ENCODE assay signal across 7 mouse cellular contexts in genomic region chr4:138972139-138972826, GRCm38 (mm10). TPM values are rescaled to one million over a fixed set of nuclear protein-coding genes. Genes with fewer than 3 reads are reported as not detected.
DNase-seq lines count a peak whose midpoint lies in the region; ATAC-seq and TF ChIP-seq lines count a peak whose summit lies in the region.

No protein-coding gene starts in this region.

- peak overlapping the region; percentile 100 for H3K9ac ChIP-seq in MEL (ENCODE audit: control insufficient read depth, low read depth, low read length, poor library complexity, severe bottlenecking)
- H3K9ac ChIP-seq in forebrain, embryonic 15.5 days (replicated peaks) = peak overlapping the region; percentile 68

- H3K9me3 ChIP-seq in MEL (replicated peaks; ENCODE audit: insufficient read depth, low read length) = no peaks in the 10 kb centered on the region
- H3K9me3 ChIP-seq in forebrain, embryonic 15.5 days = no peaks in the 10 kb centered on the region

- H3K36me3 ChIP-seq in MEL (ENCODE audit: control insufficient read depth in 1 of 2, insufficient read depth in 2 of 2, low read length in 2 of 2) = peaks cover 0 to 15% of the 10 kb centered on the region in 2 experiments; a peak in 2 of 4 replicates
- H3K36me3 ChIP-seq in forebrain, embryonic 15.5 days = no peaks in the 10 kb centered on the region
- peaks cover 2% of the 10 kb centered on the region; the same call in 1 of the 2 replicates for H3K36me3 ChIP-seq in small intestine, adult 2 months (ENCODE audit: control insufficient read depth, insufficient read depth, low read length)

- H3K79me2 ChIP-seq in MEL (ENCODE audit: control insufficient read depth, insufficient read depth, low read length, poor library complexity) = peaks cover 6% of the 10 kb centered on the region; the same call in 1 of the 2 replicates

- H3K27me3 ChIP-seq in MEL (ENCODE audit: control insufficient read depth in 1 of 2, insufficient read depth in 2 of 2, low read length in 2 of 2) = no peaks in the 10 kb centered on the region
- no peaks in the 10 kb centered on the region for H3K27me3 ChIP-seq in forebrain, embryonic 15.5 days
- H3K27me3 ChIP-seq in small intestine, adult 2 months (ENCODE audit: control insufficient read depth, insufficient read depth, low read length) = no peaks in the 10 kb centered on the region

- 0 out of 2 replicates have a peak, but pooled peaks have one; percentile 26 for ATAC-seq in forebrain, embryonic 15.5 days (replicated peaks)
- peak; percentile 30 to 31; a peak in 2 of 4 replicates for ATAC-seq in hematopoietic stem cell, adult 5-6 weeks (replicated peaks in 1 of 2; ENCODE audit: insufficient read depth in 1 of 2, low FRiP score in 2 of 2, low TSS enrichment in 1 of 2, low read depth in 1 of 2, poor library complexity in 2 of 2, severe bottlenecking in 2 of 2)
- ATAC-seq in megakaryocyte, adult 5-6 weeks (ENCODE audit: poor library complexity, severe bottlenecking) = peak; percentile 62

- H3K27ac ChIP-seq in MEL (ENCODE audit: control insufficient read depth, low read depth, low read length) = peak overlapping the region; percentile 98
- peak overlapping the region; percentile 93 for H3K27ac ChIP-seq in bone marrow, adult 2 months (ENCODE audit: control insufficient read depth, insufficient read depth, low read depth, low read length, poor library complexity)
- no peak overlapping the region for H3K27ac ChIP-seq in forebrain, embryonic 15.5 days (replicated peaks)
- H3K27ac ChIP-seq in small intestine, adult 2 months (ENCODE audit: insufficient read depth, low read depth, low read length) = peak overlapping the region; percentile 99

- no peak for TF ChIP-seq RAD21 in MEL (IDR thresholded peaks at IDR 0.05; ENCODE audit: low read depth, low read length)

- TF ChIP-seq POLR2A in MEL (IDR thresholded peaks at IDR 0.05; ENCODE audit: control insufficient read depth in 1 of 2, insufficient read depth in 1 of 2, low read depth in 1 of 2, low read length in 2 of 2, poor library complexity in 1 of 2) = peak in 1 of 2 experiments; percentile 54; a peak in 2 of 4 replicates
- peak; percentile 11; the same call in 1 of the 2 replicates for TF ChIP-seq POLR2A in bone marrow, adult 2 months (IDR thresholded peaks at IDR 0.05; ENCODE audit: borderline replicate concordance, control insufficient read depth, low read depth, low read length)
- TF ChIP-seq POLR2A in small intestine, adult 2 months (IDR thresholded peaks at IDR 0.05; ENCODE audit: low read depth, low read length) = peak; percentile 88

- peak; percentile 80 for DNase-seq in MEL (ENCODE audit: low read depth, low spot score)
- peak; percentile 35 to 38 for DNase-seq in layer of hippocampus, postnatal 36 days

- peak in 1 of 2 experiments; percentile 8; a peak in 1 of 4 replicates for TF ChIP-seq EP300 in MEL (IDR thresholded peaks at IDR 0.05; ENCODE audit: low read depth in 1 of 2, low read length in 2 of 2)

- 2% methylated on average over 20 of the region's 20 CpGs for WGBS in bone marrow, adult 2 months
- 25% methylated on average over 20 of the region's 20 CpGs for WGBS in forebrain, embryonic 15.5 days
- 3% methylated on average over 20 of the region's 20 CpGs for WGBS in small intestine, adult 2 months

- H3K4me1 ChIP-seq in MEL (ENCODE audit: control insufficient read depth in 1 of 2, insufficient read depth in 2 of 2, low read length in 2 of 2) = peaks cover 17 to 26% of the 10 kb centered on the region in 2 experiments
- no peaks in the 10 kb centered on the region; the same call in 1 of the 2 replicates for H3K4me1 ChIP-seq in bone marrow, adult 2 months (ENCODE audit: control insufficient read depth, insufficient read depth, low read length)
- H3K4me1 ChIP-seq in forebrain, embryonic 15.5 days = peaks cover 17% of the 10 kb centered on the region
- peaks cover 17% of the 10 kb centered on the region; the same call in 1 of the 2 replicates for H3K4me1 ChIP-seq in small intestine, adult 2 months (ENCODE audit: control insufficient read depth, insufficient read depth, insufficient read length, low read length)

- TF ChIP-seq CTCF in MEL (IDR thresholded peaks at IDR 0.05 in 2 of 3, conservative IDR thresholded peaks at IDR 0.05 in 1 of 3; ENCODE audit: control insufficient read depth in 1 of 3, insufficient read depth in 1 of 3, low read depth in 2 of 3, low read length in 3 of 3, poor library complexity in 1 of 3, severe bottlenecking in 1 of 3) = peak in 1 of 3 experiments; percentile 15; a peak in 1 of 6 replicates
- TF ChIP-seq CTCF in bone marrow, adult 2 months (IDR thresholded peaks at IDR 0.05; ENCODE audit: control insufficient read depth, insufficient read depth, low read length) = no peak
- peak; percentile 21; the same call in 1 of the 2 replicates for TF ChIP-seq CTCF in small intestine, adult 2 months (IDR thresholded peaks at IDR 0.05; ENCODE audit: extremely low read depth, insufficient read length, insufficient replicate concordance, low read depth, low read length)

- H3K4me2 ChIP-seq in forebrain, embryonic 15.5 days (replicated peaks) = peak overlapping the region; percentile 90

- H3K4me3 ChIP-seq in MEL (ENCODE audit: control insufficient read depth in 1 of 2, insufficient read depth in 1 of 2, low read depth in 2 of 2, low read length in 2 of 2) = peak overlapping the region; percentile 79 to 86
- H3K4me3 ChIP-seq in bone marrow, adult 2 months (replicated peaks; ENCODE audit: control insufficient read depth, low read depth, low read length) = peak overlapping the region; percentile 88
- H3K4me3 ChIP-seq in forebrain, embryonic 15.5 days = peak overlapping the region; percentile 43
- peak overlapping the region; percentile 82 for H3K4me3 ChIP-seq in small intestine, adult 2 months (ENCODE audit: low read depth, low read length)

TF ChIP-seq in MEL, 35 proteins besides CTCF, POLR2A, EP300 and RAD21 (continues in another document):
- TF ChIP-seq CHD1 (IDR thresholded peaks at IDR 0.05; ENCODE audit: low read depth, low read length) = no peak; the same call in 1 of the 2 replicates
- TF ChIP-seq MAFK (IDR thresholded peaks at IDR 0.05; ENCODE audit: borderline replicate concordance, low read depth, low read length) = no peak
- TF ChIP-seq HCFC1 (IDR thresholded peaks at IDR 0.05; ENCODE audit: low read depth, low read length) = no peak
- TF ChIP-seq SMC3 (IDR thresholded peaks at IDR 0.05; ENCODE audit: low read depth, low read length) = no peak
- peak; percentile 14; the same call in 1 of the 2 replicates for TF ChIP-seq NELFE (IDR thresholded peaks at IDR 0.05; ENCODE audit: low read depth, low read length)
- TF ChIP-seq UBTF (IDR thresholded peaks at IDR 0.05; ENCODE audit: borderline replicate concordance, insufficient read depth, low read depth, low read length) = no peak
- peak; percentile 88 for TF ChIP-seq TBP (IDR thresholded peaks at IDR 0.05; ENCODE audit: low read depth, low read length)
- peak in 1 of 2 experiments; percentile 32; a peak in 1 of 4 replicates for TF ChIP-seq USF2 (IDR thresholded peaks at IDR 0.05; ENCODE audit: borderline replicate concordance in 1 of 2, insufficient read depth in 1 of 2, low read depth in 1 of 2, low read length in 2 of 2)
- TF ChIP-seq ETS1 (IDR thresholded peaks at IDR 0.05; ENCODE audit: low read depth, low read length) = no peak
- peak; percentile 62; the same call in 1 of the 2 replicates for TF ChIP-seq POLR2AphosphoS2 (IDR thresholded peaks at IDR 0.05; ENCODE audit: low read length)
- TF ChIP-seq JUND (IDR thresholded peaks at IDR 0.05; ENCODE audit: low read depth, low read length) = no peak
- TF ChIP-seq KAT2A (conservative IDR thresholded peaks at IDR 0.05; ENCODE audit: low read depth, low read length) = no peak
- TF ChIP-seq MYC (IDR thresholded peaks at IDR 0.05; ENCODE audit: low read depth, low read length) = no peak
- no peak for TF ChIP-seq MXI1 (IDR thresholded peaks at IDR 0.05; ENCODE audit: low read depth, low read length)

RNA-seq across cellular contexts. Expression of gene Tmco4, which starts 0.4 kb away (rescaled TPM):
- 22.0 and 24.7 TPM in 2 replicates for total RNA-seq in MEL (2012; rRNA removed)
- polyA plus RNA-seq in MEL (2012; ENCODE audit: insufficient read depth in 1 of 2, insufficient read length in 2 of 2, low read depth in 1 of 2, low replicate concordance in 2 of 2, missing spikeins in 1 of 2) = 10 to 100 TPM in 1 of 2 experiments, not detected in 1; 16.5 TPM
- polyA plus RNA-seq in bone marrow, adult 2 months (2011; ENCODE audit: insufficient read depth, insufficient read length, low replicate concordance, missing spikeins) = 2.7 and 6.0 TPM in 2 replicates
- 0.98 and 1.1 TPM in 2 replicates for polyA plus RNA-seq in forebrain, embryonic 15.5 days (2015; fragmentation: Nextera tagmentation; extraction: Ambion mirVana)
- 14.0 and 22.8 TPM in 2 replicates for total RNA-seq in hematopoietic stem cell, adult 5-6 weeks (2017)
- 1 to 10 TPM; 2.0 to 2.5 TPM for total RNA-seq in layer of hippocampus, postnatal 36 days (2021)
- total RNA-seq in megakaryocyte, adult 5-6 weeks (2015) = 5.2 and 7.0 TPM in 2 replicates
- total RNA-seq in megakaryocyte, adult 5-6 weeks (2017) = 17.6 TPM in 2 replicates
- polyA plus RNA-seq in small intestine, adult 2 months (2012; rRNA removed) = 23.2 and 34.2 TPM in 2 replicates

RNA-seq across cellular contexts. Expression of gene Rnf186, which starts 5.4 kb away (rescaled TPM):
- 0.19 TPM in 1 of 2 replicates, not detected in the other for total RNA-seq in MEL (2012; rRNA removed)
- under 1 TPM in 1 of 2 experiments, not detected in 1; 0.61 TPM for polyA plus RNA-seq in MEL (2012; ENCODE audit: insufficient read depth in 1 of 2, insufficient read length in 2 of 2, low read depth in 1 of 2, low replicate concordance in 2 of 2, missing spikeins in 1 of 2)
- not detected in 2 replicates for polyA plus RNA-seq in bone marrow, adult 2 months (2011; ENCODE audit: insufficient read depth, insufficient read length, low replicate concordance, missing spikeins)
- polyA plus RNA-seq in forebrain, embryonic 15.5 days (2015; fragmentation: Nextera tagmentation; extraction: Ambion mirVana) = not detected in 2 replicates
- total RNA-seq in hematopoietic stem cell, adult 5-6 weeks (2017) = not detected in 2 replicates
- not detected for total RNA-seq in layer of hippocampus, postnatal 36 days (2021)
- total RNA-seq in megakaryocyte, adult 5-6 weeks (2015) = not detected in 2 replicates
- total RNA-seq in megakaryocyte, adult 5-6 weeks (2017) = not detected in 2 replicates
- polyA plus RNA-seq in small intestine, adult 2 months (2012; rRNA removed) = 309 and 461 TPM in 2 replicates

RNA-seq across cellular contexts. Expression of gene Otud3, which starts 58.5 kb away (rescaled TPM):
- 11.3 and 11.7 TPM in 2 replicates for total RNA-seq in MEL (2012; rRNA removed)
- polyA plus RNA-seq in MEL (2012; ENCODE audit: insufficient read depth in 1 of 2, insufficient read length in 2 of 2, low read depth in 1 of 2, low replicate concordance in 2 of 2, missing spikeins in 1 of 2) = 10 to 100 TPM in 1 of 2 experiments, not detected in 1; 15.0 TPM
- 2.9 and 6.3 TPM in 2 replicates for polyA plus RNA-seq in bone marrow, adult 2 months (2011; ENCODE audit: insufficient read depth, insufficient read length, low replicate concordance, missing spikeins)
- 2.7 and 3.4 TPM in 2 replicates for polyA plus RNA-seq in forebrain, embryonic 15.5 days (2015; fragmentation: Nextera tagmentation; extraction: Ambion mirVana)
- total RNA-seq in hematopoietic stem cell, adult 5-6 weeks (2017) = 10.4 and 12.3 TPM in 2 replicates
- total RNA-seq in layer of hippocampus, postnatal 36 days (2021) = 10 to 100 TPM; 10.8 to 12.8 TPM
- 3.3 TPM in 2 replicates for total RNA-seq in megakaryocyte, adult 5-6 weeks (2015)
- total RNA-seq in megakaryocyte, adult 5-6 weeks (2017) = 9.5 TPM in 2 replicates
- 7.4 and 10.3 TPM in 2 replicates for polyA plus RNA-seq in small intestine, adult 2 months (2012; rRNA removed)
